Mouse (Mus musculus) hindbrain, embryonic 12.5 days (tissue): Measurements from ENCODE around the gene Tpsg1. TPM values are rescaled to one million over a fixed set of nuclear protein-coding genes. Genes with fewer than 3 reads are reported as not detected.

ENCODE experiments used
- polyA plus RNA-seq: library from polyadenylated mRNA; unstranded; fragments of >200 nt; fragmentation: Nextera tagmentation; extraction: Ambion mirVana; gene quantifications from 2 replicates; pipeline ENCODE4 v1.2.1, GENCODE M21; 2016

Tpsg1 gene
- polyA plus RNA-seq, 1 experiment from 2014 or later: not detected

Other genes starting within 250 kb of the Tpsg1 start
- not detected in 2 replicates for gene Ptx4, start 248.5 kb upstream of the Tpsg1 start, polyA plus RNA-seq
- gene Clcn7, start 235.9 kb upstream of the Tpsg1 start, polyA plus RNA-seq: 24.4 and 26.9 TPM in 2 replicates
- gene Ccdc154, start 206.8 kb upstream of the Tpsg1 start, polyA plus RNA-seq: not detected in 2 replicates
- not detected in 2 replicates for gene Gm38655, start 193.8 kb upstream of the Tpsg1 start, polyA plus RNA-seq
- 33.6 and 34.6 TPM in 2 replicates for gene BC003965, start 184.7 kb upstream of the Tpsg1 start, polyA plus RNA-seq
- gene Unkl, start 180.9 kb upstream of the Tpsg1 start, polyA plus RNA-seq: 13.0 and 13.3 TPM in 2 replicates
- gene Gnptg, start 129.1 kb upstream of the Tpsg1 start, polyA plus RNA-seq: 59.4 and 59.5 TPM in 2 replicates
- gene Tsr3, start 129.1 kb upstream of the Tpsg1 start, polyA plus RNA-seq: 60.0 and 61.8 TPM in 2 replicates
- 5.5 and 5.9 TPM in 2 replicates for gene Baiap3, start 112.9 kb upstream of the Tpsg1 start, polyA plus RNA-seq
- gene Ube2i, start 94.7 kb upstream of the Tpsg1 start, polyA plus RNA-seq: 713 and 760 TPM in 2 replicates
- gene Prss34, start 70.9 kb upstream of the Tpsg1 start, polyA plus RNA-seq: not detected in 2 replicates
- not detected in 2 replicates for gene Prss28, start 60.6 kb upstream of the Tpsg1 start, polyA plus RNA-seq
- not detected in 2 replicates for gene Prss29, start 50.6 kb upstream of the Tpsg1 start, polyA plus RNA-seq
- gene Tpsab1, start 23.7 kb upstream of the Tpsg1 start, polyA plus RNA-seq: not detected in 2 replicates
- gene Tpsb2, start 3.0 kb upstream of the Tpsg1 start, polyA plus RNA-seq: not detected in 2 replicates
- gene Cacna1h, start 64.5 kb downstream of the Tpsg1 start, polyA plus RNA-seq: 12.5 and 12.7 TPM in 2 replicates
- 1.0 and 1.7 TPM in 2 replicates for gene Tekt4, start 85.3 kb downstream of the Tpsg1 start, polyA plus RNA-seq
- 0.14 TPM in 1 of 2 replicates, not detected in the other for gene Sstr5, start 128.0 kb downstream of the Tpsg1 start, polyA plus RNA-seq
- gene Sox8, start 201.4 kb downstream of the Tpsg1 start, polyA plus RNA-seq: 11.8 and 12.7 TPM in 2 replicates
- 25.7 and 26.2 TPM in 2 replicates for gene Lmf1, start 209.8 kb downstream of the Tpsg1 start, polyA plus RNA-seq